Mouse (Mus musculus) heart, adult 8-10 months (tissue): ENCODE results near the gene Pdk4. TPM values are rescaled to one million over a fixed set of nuclear protein-coding genes. Genes with fewer than 3 reads are reported as not detected.

ENCODE experiments used
- DNase-seq: peaks from one replicate; pipeline ENCODE4 v3.0.0; 2022; ENCODE audit warnings: low spot score
- total RNA-seq, 4 experiments: library from RNA; stranded (reverse); gene quantifications; 2 replicates each; pipeline ENCODE4 v1.2.4; 2022

Pdk4 gene
- 100 to 1,000 TPM; 285 to 511 (median 332) TPM for total RNA-seq

DNA sequence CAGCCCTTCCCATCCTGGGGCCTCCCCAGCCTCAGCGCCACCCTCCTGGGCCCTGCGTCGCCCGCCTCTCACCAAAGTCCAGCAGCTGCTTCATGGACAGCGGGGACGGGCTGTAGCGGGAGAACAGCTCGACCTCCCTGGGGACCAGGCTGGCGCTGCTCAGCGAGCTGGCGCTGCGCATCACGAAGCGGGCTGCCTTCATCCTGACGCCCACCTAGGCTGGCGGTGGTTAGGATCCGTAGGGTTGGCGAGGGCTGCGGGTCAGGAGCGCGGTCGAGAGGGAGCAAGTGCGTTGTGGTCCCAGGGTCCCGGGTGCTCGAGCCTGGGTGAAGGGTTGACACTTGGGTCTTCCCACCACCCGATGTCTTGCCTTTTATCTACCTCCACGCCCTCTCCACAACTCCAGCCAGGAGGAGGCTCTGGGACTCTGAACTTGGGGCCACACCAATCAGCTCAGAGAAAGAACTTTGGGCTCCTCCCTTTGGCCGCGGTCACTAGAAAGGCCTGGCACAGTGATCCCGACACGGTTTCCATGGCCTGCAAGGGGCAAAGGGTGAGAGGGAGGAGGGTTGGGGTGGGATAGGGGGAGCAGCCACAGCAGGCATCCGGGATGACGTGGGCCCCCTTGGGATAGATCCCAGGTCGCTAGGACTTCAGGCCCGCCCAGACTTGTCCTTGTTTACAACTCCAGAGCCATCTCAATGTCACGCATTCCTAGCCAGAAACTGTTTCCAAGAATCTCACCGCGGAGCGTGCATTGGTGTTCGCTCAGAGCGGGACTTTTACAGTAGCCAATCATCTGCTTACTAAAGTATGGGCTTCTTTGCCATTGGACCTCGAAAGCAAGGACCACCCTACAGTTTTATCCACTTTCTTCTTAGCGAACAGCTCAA lies at the start of gene Pdk4:
Gene Pdk4, minus strand, starts transcription at position 349 of the 893 bp plus-strand sequence.
- DNase-seq: peak; percentile 96

GRCm38 (mm10) chr6:5537855-5538365 lies 41.8 kb upstream of the Pdk4 start:
- DNase-seq: no peak

GRCm38 (mm10) chr6:5535754-5536153 lies 39.6 kb upstream of the Pdk4 start:
- no peak for DNase-seq

GRCm38 (mm10) chr6:5517091-5517490 lies 21.0 kb upstream of the Pdk4 start:
- DNase-seq: no peak

DNA sequence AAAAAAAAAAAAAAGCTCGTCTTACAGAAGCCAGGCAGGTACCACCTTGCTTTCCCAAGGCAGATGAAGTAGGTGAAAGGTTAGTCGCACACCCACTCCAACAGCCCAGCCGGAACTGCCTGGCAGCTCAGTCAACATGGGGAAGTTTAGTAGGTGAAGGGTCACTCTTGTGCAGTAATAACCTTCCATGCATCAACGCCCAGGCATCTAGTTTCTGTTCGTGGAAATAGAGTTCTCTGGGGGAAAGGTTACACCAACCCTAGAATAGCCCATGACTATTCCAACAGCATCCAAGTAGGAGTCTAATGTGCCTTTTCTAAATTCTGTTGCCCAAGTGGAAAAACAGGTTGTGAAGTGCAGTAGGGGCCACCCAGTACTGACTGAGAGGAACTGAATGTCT lies 13.6 kb upstream of the Pdk4 start:
- DNase-seq: peak; percentile 66

GRCm38 (mm10) chr6:5509303-5509702 lies 13.2 kb upstream of the Pdk4 start:
- DNase-seq: peak; percentile 64

GRCm38 (mm10) chr6:5507821-5508220 lies 11.7 kb upstream of the Pdk4 start:
- DNase-seq: no peak

- no peak for DNase-seq
These were observed 10.2 kb upstream of the Pdk4 start for GRCm38 (mm10) chr6:5506271-5506670.

- no peak for DNase-seq
These were observed 6.7 kb upstream of the Pdk4 start for GRCm38 (mm10) chr6:5502810-5503209.

GRCm38 (mm10) chr6:5501551-5501950 lies 5.4 kb upstream of the Pdk4 start:
- no peak for DNase-seq

DNA sequence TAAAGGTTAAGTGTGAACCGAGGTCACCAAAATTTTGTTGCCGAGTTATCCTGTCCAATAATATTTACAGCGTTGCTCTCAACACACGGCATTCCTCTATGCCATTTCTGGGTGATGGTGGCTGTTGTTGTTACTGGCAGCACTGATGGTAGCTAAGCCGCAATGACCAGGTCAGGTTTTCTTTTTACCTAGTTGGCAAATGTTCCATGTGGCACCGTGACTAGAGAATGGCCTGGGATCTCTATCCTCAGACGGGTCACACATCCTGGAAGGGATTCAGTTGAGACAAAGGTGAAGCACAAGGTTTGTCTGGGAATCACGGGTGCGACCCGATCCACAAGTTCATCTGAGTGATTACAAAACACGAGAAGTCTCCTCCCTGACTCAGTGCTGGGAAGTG lies 2.6 kb upstream of the Pdk4 start:
- peak; percentile 37 for DNase-seq

GRCm38 (mm10) chr6:5496854-5497235 lies 736 bp upstream of the Pdk4 start:
- DNase-seq: no peak

- no peak for DNase-seq
These were observed 11.1 kb downstream of the Pdk4 start for GRCm38 (mm10) chr6:5485028-5485427.

- DNase-seq: no peak
These were observed 13.8 kb downstream of the Pdk4 start for GRCm38 (mm10) chr6:5482270-5482783.

GRCm38 (mm10) chr6:5481066-5481465 lies 15.0 kb downstream of the Pdk4 start:
- DNase-seq: no peak

GRCm38 (mm10) chr6:5474021-5474420 lies 22.1 kb downstream of the Pdk4 start:
- no peak for DNase-seq

GRCm38 (mm10) chr6:5472692-5473091 lies 23.4 kb downstream of the Pdk4 start:
- no peak for DNase-seq

- no peak for DNase-seq
These were observed 25.4 kb downstream of the Pdk4 start for GRCm38 (mm10) chr6:5470480-5471318.

- no peak for DNase-seq
These were observed 40.3 kb downstream of the Pdk4 start for GRCm38 (mm10) chr6:5455836-5456235.

DNA sequence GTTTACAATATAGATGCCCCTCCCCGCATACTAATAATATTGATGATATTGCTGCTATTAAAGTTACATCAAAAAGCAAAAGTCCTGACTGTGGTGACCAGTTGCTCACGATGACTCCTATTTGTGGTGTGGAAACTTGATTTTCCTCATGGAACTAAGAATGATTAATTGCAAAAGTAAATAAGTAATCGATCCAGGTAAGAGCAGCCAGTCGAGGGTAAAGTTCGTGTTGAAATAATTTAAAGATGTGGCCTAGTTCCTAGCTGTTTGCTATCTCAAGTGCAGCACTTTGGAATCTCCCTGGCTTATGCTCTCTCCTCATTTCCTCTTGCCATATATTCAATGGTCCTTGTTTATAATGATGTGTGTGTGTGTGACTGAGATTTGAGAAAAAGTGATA lies 46.2 kb downstream of the Pdk4 start:
- DNase-seq: no peak

- no peak for DNase-seq
These were observed 47.7 kb downstream of the Pdk4 start for GRCm38 (mm10) chr6:5448396-5448795.

- no peak for DNase-seq
These were observed 48.6 kb downstream of the Pdk4 start for GRCm38 (mm10) chr6:5447546-5447945.
